Mouse (Mus musculus) testis, postnatal 14 days (tissue): ENCODE measurements around the gene Ywhae.
A peak's percentile ranks its signal among the peaks of the same experiment; 100 is the strongest.

Source experiments
- DNase-seq: peaks from one replicate; pipeline ENCODE4 v3.0.0; 2021; ENCODE audit warnings: low spot score

The Ywhae gene

DNA sequence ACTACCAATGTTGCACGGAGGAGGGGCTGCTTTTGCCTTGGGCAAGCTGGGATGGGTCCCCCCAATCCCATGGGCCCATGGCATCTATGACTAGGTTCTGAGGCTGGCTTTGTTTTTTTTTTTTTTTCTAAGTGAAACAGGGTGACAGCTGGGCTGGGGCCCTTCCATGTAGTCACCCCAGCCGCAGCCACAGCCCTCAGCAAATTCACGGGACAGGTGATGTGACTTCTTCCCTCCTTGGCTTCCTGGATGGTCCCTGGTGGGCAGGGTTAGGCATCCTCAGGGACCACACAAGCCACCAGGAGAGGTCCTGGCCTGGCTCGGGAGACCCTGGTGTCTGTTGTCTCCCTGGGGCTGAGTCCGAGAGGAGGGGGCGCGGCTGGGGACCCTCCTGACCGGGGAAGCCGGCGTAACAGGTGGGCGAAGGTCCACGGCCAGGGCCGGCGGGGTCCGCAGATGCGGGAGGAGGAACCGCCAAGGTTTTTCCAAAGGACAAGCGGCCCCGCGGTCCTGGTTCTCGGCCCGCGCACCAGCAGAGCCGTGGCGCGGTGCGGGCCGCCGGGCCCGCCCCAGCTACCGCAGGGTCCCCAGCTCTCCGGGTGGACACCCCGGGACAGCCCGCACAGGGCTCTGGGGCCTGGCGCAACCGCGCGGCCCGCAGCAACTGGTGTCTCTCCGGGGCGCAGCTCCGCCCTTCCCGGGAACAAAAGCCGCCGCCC is 62.1 kb downstream of the Ywhae start:
- no peak for DNase-seq

DNA sequence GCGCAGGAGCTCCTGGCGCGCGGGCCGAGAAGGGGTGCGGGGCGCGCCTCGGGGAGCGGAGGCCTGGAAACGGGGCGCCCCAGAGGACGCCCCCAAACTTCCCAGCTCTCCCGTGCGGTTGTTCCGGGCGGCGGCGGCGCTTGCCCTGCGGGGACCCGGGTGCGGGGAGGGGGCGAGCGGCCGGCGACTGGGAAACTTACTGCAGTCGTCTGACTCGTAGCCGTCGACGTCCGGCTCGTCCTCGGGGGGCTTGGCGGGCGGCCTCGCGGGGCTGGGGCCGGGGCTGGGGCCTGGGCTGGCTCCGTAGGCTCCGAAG is 62.6 kb downstream of the Ywhae start:
- DNase-seq, result no peak

- DNase-seq, result peak; percentile 51
Measured at GRCm38 (mm10) chr11:75796029-75796445, 63.4 kb downstream of the Ywhae start, which contains the start of gene Doc2b. Doc2b (minus strand) TSS chr11:75796049.

- peak; percentile 38 for DNase-seq
Measured at GRCm38 (mm10) chr11:75796536-75797246, 64.0 kb downstream of the Ywhae start.

GRCm38 (mm10) chr11:75801369-75801768 is 68.7 kb downstream of the Ywhae start:
- no peak for DNase-seq

- no peak for DNase-seq
Measured at GRCm38 (mm10) chr11:75801771-75802550, 69.3 kb downstream of the Ywhae start.

GRCm38 (mm10) chr11:75807486-75807885 is 74.8 kb downstream of the Ywhae start:
- no peak for DNase-seq

DNA sequence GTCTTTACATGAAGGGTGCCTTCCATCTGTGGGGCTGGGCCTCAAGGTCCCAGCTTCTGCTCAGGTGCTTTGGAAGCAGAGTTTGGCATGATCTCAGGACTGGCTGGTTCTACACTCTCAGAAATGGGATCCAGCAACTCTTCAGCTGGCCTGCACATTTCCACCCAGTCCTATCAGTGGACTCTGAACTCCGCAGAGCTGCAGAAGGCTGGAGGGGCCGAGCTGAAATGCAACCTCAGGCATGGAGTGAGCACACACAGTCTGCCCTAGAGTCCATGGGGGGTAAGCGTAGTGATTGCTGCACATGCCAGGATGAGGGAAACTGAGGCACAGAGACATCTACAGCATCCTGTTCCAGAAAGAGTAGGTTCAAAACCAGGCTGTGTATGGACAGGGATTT is 77.9 kb downstream of the Ywhae start:
- no peak for DNase-seq

DNA sequence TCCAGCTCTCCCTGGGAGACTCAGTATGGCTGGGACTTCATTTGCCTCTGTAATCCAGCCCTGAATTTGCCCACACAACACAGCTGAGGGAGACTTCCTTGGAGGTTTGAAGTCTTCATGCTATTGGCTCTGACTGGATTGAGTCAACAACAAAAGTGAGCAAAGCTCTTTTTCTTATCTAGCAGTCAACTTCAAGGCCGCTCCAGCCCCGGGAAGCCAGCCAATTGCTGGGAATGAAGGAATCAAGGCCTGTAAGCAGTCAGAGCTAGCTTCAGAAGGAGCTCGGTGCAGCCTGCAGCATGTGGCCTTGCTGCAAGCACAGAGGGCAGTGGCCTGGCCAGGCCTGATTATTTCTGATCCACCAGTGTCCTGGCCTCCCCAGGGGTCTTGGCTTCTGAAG is 79.2 kb downstream of the Ywhae start:
- DNase-seq, result peak; percentile 92

GRCm38 (mm10) chr11:75813085-75813484 is 80.4 kb downstream of the Ywhae start:
- DNase-seq, result no peak
